In genomic region chr16:97169901-97170512, GRCm38 (mm10) we compare ENCODE assay signal across 8 mouse cellular contexts. TPM values are rescaled to one million over a fixed set of nuclear protein-coding genes. Genes with fewer than 3 reads are reported as not detected.
A peak's percentile ranks its signal among the peaks of the same experiment; 100 is the strongest.
DNase-seq lines count a peak whose midpoint lies in the region; ATAC-seq and TF ChIP-seq lines count a peak whose summit lies in the region.

No protein-coding gene starts in this region.

- peak overlapping the region; percentile 74 for H3K9ac ChIP-seq in heart, embryonic 12.5 days
- no peak overlapping the region for H3K9ac ChIP-seq in heart, adult 2 months (ENCODE audit: low read depth, low read length)
- peak overlapping the region; percentile 68 for H3K9ac ChIP-seq in forebrain, embryonic 12.5 days

- no peaks in the 10 kb centered on the region for H3K79me2 ChIP-seq in heart, adult 2 months (replicated peaks; ENCODE audit: control insufficient read depth, insufficient read depth, low read length)

- DNase-seq in heart, adult 2 months: no peak
- peak; percentile 40 for DNase-seq in MN1 (ENCODE audit: low spot score)
- DNase-seq in left cerebral cortex, postnatal 4 days: peak; percentile 43
- peak; percentile 46 to 56 for DNase-seq in right cerebral cortex, adult 2 months (ENCODE audit: low spot score in 2 of 2)
- no peak for DNase-seq in urinary bladder, postnatal 25 days (ENCODE audit: low spot score)
- no peak for DNase-seq in ovary, postnatal 36 days (ENCODE audit: low spot score)

- H3K27me3 ChIP-seq in heart, embryonic 12.5 days (replicated peaks): peaks cover 69% of the 10 kb centered on the region
- peaks cover 2% of the 10 kb centered on the region for H3K27me3 ChIP-seq in heart, adult 2 months (ENCODE audit: control insufficient read depth, insufficient read depth, low read length)
- H3K27me3 ChIP-seq in forebrain, embryonic 12.5 days: peaks cover 64% of the 10 kb centered on the region

- intact Hi-C loops in heart, adult 2 months (cut with DNase I): no loop called here
- intact Hi-C loops in left cerebral cortex, postnatal 4 days (cut with DNase I): loop anchor here (2.0 to 10.0 kb wide), 4 partner anchors 105 to 273 kb away; no protein-coding TSS in a partner anchor

- ATAC-seq in heart, embryonic 12.5 days (ENCODE audit: insufficient number of reproducible peaks, low FRiP score): no peak
- ATAC-seq in forebrain, embryonic 12.5 days (ENCODE audit: low FRiP score): peak; percentile 13

- no peaks in the 10 kb centered on the region for H3K9me3 ChIP-seq in heart, embryonic 12.5 days (replicated peaks)
- no peaks in the 10 kb centered on the region for H3K9me3 ChIP-seq in forebrain, embryonic 12.5 days

- WGBS in heart, embryonic 12.5 days: 7% methylated on average over 46 of the region's 51 CpGs
- 12% methylated on average over 51 of the region's 51 CpGs for WGBS in heart, adult 2 months
- under 1% methylated on average over 48 of the region's 51 CpGs for WGBS in forebrain, embryonic 12.5 days

- no peak for TF ChIP-seq POLR2A in heart, adult 2 months (IDR thresholded peaks at IDR 0.05; ENCODE audit: insufficient read depth, low read depth, low read length)

- no peaks in the 10 kb centered on the region for H3K36me3 ChIP-seq in heart, embryonic 12.5 days
- no peaks in the 10 kb centered on the region for H3K36me3 ChIP-seq in heart, adult 2 months (ENCODE audit: control insufficient read depth, insufficient read depth, low read length)
- H3K36me3 ChIP-seq in forebrain, embryonic 12.5 days (replicated peaks): no peaks in the 10 kb centered on the region

- TF ChIP-seq EP300 in heart, adult 2 months (IDR thresholded peaks at IDR 0.05; ENCODE audit: insufficient read depth, low read depth, low read length): no peak

- no peak for TF ChIP-seq CTCF in heart, adult 2 months (IDR thresholded peaks at IDR 0.05)

- H3K4me1 ChIP-seq in heart, embryonic 12.5 days (replicated peaks): peaks cover 13% of the 10 kb centered on the region; the same call in 1 of the 2 replicates
- H3K4me1 ChIP-seq in heart, adult 2 months (ENCODE audit: control insufficient read depth, insufficient read depth, low read length): no peaks in the 10 kb centered on the region
- peaks cover 22% of the 10 kb centered on the region for H3K4me1 ChIP-seq in forebrain, embryonic 12.5 days

- no peak overlapping the region for H3K27ac ChIP-seq in heart, embryonic 12.5 days (ENCODE audit: poor library complexity, severe bottlenecking)
- no peak overlapping the region for H3K27ac ChIP-seq in heart, adult 2 months
- H3K27ac ChIP-seq in forebrain, embryonic 12.5 days: peak overlapping the region; percentile 63

- peak overlapping the region; percentile 100 for H3K4me2 ChIP-seq in heart, embryonic 12.5 days
- peak overlapping the region; percentile 92 for H3K4me2 ChIP-seq in forebrain, embryonic 12.5 days

- H3K4me3 ChIP-seq in heart, embryonic 12.5 days: peak overlapping the region; percentile 76
- no peak overlapping the region for H3K4me3 ChIP-seq in heart, adult 2 months
- peak overlapping the region; percentile 62 for H3K4me3 ChIP-seq in forebrain, embryonic 12.5 days (replicated peaks)

RNA-seq across cellular contexts. Expression of gene Dscam, which starts 0.5 kb away (rescaled TPM):
- polyA plus RNA-seq in heart, embryonic 12.5 days (2016; fragmentation: Nextera tagmentation; extraction: Ambion mirVana): not detected in 2 replicates
- not detected for total RNA-seq in heart, adult 2 months (2021)
- 0.06 TPM in 1 of 2 replicates, not detected in the other for polyA plus RNA-seq in heart, adult 2 months (2012; rRNA removed)
- 2.3 and 2.6 TPM in 2 replicates for polyA plus RNA-seq in forebrain, embryonic 12.5 days (2016; fragmentation: Nextera tagmentation; extraction: Ambion mirVana)
- total RNA-seq in left cerebral cortex, postnatal 4 days (2021): 10 to 100 TPM; 39.5 to 43.1 TPM

Comparison
In these comparisons a context has a peak if more than half of its experiments do, and no peak if none do; other contexts are left out.
1. DNase-seq: peak in MN1 (single experiment), left cerebral cortex, postnatal 4 days (single experiment) and right cerebral cortex, adult 2 months (2 of 2); none in heart, adult 2 months (0 of 2), urinary bladder, postnatal 25 days (single experiment) and ovary, postnatal 36 days (single experiment).